Mouse (Mus musculus) testis, postnatal 10 days (tissue): ENCODE results near the gene Zfp871.

Experiments used
- DNase-seq: peaks from one replicate; pipeline ENCODE4 v3.0.0; 2021; ENCODE audit warnings: low spot score

The Zfp871 gene

DNA sequence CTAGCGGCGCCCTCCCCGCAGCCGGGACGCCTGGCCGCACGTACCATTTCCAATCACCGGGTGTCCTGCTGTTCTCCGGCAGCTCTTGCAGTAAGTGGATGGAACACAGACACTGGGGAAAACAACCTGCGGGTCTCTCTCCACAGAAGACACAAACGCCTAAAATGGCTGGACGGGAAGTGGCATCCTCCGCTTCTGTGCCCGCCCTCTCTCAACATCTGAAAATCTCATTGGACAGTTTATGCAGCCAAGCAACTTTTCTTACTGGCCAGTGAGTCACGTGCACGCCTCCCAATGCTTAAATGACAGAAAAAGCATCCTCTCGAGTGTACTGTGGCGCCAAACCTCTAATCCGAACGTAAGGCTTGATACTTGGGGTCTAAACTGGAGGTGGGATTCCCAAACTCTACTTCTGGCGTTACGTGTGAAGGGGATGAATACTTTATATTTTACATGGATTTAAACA, at the start of gene Zfp871:
Gene Zfp871, minus strand, starts transcription at position 194 of the 466 bp plus-strand sequence.
- peak; percentile 83 for DNase-seq

DNA sequence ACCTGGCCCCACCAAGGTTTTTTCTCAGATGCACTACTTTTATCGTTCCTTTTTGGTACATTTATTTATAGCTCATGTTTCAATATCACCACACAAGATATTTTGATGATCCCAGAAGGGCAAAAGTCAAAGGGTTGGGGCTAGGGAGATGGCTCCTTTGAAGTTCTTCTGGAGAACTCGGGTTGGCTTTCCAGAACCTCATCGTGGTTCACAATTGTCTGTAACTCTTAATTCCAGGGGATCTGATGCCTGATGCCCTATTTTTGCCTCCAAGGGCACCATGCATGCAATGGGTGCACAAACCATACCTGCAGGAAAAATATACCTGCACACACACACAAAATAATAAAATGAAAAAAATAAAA, 42.3 kb upstream of the Zfp871 start:
- DNase-seq, result no peak

DNA sequence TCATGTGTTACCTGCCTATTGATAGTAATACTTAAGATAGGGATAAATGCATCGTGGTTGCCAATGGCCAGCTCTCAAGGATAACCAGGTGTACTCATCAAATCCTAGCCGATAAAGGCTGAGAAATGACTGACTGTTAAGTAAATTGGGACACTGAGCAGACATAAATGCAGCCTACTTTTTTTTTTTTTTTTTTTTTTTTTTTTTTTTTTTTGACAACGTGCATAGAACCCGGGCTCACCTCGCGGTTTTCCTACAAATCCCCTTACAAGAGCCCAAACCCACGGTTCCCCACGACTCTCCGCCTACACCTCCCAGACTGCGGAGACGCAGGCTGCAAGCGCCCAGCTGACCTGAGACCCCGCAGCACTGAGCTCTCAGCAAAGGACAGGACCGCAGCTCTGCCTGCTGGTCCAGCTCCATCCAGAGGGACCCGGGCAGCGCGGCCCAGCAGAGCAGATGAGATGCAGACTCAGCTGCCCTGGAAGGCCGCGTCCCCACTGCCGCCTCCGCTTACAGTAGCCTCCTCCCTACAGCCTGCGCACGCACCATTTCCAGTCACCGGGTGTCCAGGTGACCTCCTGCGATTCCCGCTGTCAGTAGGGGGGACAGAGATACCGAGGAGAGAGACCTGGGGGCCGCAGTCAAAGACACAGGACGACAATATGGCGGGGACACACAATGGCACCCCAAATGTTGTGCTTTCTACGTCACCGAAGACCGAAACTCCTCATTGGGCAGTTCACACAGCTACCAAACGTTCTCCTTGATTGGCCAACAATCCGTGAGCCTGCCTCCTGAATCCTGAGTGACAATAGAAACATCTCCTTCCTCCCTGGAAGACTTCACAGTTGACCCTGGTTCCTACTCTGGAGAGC, 41.7 kb upstream of the Zfp871 start, which contains the start of gene Zfp799:
Gene Zfp799, minus strand, starts transcription at position 722 of the 878 bp plus-strand sequence.
- DNase-seq, result peak; percentile 70

DNA sequence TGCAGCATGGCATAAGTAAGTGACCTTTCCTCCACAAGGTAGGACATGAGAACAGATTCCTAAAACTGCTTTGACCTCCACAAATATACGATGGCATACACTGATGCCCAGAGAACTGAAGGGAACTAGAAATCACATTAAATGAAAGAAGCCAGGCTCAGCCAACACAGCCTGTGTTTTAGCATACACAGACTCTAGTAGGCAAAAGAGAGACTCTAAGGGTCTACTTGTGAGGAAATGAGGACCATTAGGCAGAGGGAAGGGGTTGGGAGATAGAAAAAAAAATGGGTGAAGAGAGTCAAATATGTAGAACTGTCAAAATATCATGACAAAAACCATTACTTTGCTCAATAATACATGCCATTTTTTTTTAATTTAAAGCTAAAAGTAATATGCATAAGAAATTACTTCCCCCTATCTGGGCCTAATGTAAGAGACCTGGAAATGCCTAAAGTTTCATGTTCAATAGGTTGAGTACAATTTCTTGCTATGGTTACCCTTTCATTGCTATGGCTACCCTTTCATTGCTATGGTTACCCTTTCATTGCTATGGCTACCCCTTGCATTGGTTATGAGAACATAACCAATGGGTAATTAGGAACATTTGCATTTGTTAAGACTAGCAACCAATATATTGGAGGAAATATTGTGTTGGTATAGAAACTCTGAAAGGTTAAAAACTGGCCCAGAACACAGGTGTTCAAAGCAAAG, 28.1 kb upstream of the Zfp871 start:
- no peak for DNase-seq

DNA sequence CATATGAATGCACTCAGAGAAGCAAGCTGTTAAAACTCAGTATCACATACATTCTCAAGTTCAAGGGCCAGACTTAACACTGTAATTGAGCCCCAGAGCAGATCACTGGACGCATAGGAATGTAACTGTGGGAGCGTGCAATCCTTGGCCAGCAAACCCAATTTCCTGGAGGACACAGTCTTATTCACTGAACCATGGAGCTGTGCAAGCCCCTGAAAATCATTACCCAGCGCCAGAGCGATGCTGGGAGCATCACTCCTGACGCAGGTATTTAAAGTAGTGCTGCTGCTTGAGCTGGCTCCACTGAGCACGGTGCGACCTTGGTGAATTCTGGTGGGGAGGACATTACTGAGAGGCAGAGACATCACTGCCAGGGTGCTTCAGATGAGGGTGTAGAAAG, 26.0 kb upstream of the Zfp871 start:
- DNase-seq, result no peak

DNA sequence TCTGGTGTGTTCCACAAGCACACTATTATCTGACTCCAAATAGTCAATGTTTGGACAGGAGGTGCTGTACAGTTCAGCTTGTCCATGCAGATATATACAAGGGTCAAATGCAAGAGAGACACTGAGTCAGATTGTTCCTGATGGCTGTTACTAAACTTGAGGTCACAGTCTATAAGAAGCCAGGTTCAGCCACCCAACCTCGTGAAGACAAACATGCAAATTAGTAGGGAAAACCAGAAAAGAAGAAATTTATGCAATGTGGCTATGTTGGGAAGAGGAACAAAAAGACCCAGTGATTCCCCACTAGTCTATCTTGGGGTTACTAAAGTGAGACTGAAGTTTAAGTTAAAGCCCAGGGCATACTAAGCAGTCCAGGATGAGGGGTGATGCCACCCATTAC, 22.6 kb upstream of the Zfp871 start:
- no peak for DNase-seq

DNA sequence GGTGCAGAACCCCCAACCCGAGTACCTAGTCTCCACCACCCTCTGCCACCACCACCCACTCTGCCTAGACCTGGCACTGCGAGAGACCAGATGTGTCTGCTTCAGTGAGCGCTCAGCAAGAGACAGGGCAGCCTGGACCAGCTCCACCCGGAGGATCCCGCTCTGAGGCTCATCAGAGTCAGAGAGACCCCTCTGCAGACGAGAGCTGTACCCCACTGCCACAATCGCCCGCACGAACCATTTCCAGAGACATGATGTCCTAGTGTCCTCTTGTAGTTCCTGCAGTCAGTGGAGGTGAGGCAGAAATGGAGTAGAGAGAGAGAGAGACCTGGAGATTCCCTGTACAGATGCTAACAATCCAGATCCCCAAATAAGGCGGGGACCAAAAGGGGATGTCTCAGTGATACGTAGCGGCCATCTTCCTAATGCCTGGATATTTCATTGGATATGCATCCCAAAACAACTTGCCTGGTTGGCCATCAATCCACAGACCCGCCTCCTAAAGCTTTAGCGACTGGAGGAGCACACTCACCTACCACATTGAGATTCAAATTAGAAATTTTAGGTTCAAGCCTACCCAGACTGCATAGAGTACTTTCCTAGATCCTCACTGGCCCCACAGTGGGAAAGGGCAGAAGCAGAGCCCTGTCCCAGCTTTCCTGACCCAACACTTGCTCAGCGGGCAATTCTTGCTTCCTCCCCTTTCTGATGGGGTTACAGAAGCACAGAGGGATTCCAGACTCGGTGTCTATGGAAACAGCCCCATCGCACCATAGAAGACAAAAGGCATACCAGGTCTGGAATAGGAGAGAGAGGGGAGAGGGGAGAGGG, 21.7 kb upstream of the Zfp871 start, which contains the start of gene Zfp811:
Gene Zfp811, minus strand, starts transcription at position 388 of the 831 bp plus-strand sequence.
- peak; percentile 46 for DNase-seq

DNA sequence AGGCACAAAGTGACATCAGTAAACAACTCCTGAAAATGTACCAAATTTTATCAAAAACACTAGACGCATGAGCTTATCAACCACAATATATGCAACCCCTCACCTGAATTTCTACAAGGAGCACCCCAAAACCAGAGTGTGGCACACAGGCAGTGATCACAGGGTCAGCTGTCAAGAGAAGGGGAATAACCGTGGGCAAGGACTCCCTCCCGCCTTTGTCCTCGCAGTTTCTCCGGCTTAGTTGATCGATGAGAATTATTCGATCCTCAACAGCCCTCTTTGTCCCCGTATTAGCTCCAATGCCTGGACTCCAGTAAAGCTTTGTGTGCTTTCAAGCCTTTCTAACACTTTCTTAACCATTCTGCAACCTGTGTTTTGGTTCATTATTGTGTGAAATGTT, 20.8 kb upstream of the Zfp871 start:
- DNase-seq, result no peak

DNA sequence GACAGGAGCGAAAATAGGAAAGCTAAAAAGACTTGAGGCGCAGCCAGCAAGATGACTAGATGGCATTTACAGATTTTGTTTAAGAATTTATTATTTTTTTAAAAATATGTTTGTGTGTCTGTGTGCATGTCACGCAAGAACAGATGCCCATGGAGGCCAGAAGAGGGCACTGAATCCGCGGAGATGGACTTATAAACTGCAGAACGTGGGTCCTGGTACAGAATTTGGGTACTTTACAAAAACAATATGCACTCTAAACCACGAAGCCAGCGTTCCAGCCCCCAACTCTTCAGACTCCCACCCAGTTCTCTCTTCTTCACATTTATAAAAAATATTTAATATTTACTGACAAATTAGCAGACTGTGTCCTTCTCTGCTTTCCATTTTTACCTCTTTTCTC, 1.2 kb upstream of the Zfp871 start:
- no peak for DNase-seq

DNA sequence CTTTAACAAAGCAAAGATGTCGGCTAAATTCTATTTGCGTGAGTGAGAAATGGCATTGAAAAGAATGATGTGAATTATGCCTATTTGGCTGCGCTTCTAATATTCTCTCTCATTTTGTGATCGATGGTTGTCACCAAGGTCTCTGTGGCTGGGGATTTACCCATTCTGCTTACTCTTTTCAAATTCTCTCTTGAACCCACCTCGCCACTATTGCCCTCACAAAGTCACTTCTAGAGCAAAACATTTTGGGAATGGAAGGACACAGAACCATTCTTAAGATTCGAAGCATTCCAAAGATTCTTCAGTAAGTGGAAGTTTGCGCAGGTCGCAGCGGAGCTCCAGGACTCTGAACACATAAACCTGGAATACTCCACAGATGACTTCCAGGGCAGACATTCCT, 489 bp upstream of the Zfp871 start:
- DNase-seq, result no peak

DNA sequence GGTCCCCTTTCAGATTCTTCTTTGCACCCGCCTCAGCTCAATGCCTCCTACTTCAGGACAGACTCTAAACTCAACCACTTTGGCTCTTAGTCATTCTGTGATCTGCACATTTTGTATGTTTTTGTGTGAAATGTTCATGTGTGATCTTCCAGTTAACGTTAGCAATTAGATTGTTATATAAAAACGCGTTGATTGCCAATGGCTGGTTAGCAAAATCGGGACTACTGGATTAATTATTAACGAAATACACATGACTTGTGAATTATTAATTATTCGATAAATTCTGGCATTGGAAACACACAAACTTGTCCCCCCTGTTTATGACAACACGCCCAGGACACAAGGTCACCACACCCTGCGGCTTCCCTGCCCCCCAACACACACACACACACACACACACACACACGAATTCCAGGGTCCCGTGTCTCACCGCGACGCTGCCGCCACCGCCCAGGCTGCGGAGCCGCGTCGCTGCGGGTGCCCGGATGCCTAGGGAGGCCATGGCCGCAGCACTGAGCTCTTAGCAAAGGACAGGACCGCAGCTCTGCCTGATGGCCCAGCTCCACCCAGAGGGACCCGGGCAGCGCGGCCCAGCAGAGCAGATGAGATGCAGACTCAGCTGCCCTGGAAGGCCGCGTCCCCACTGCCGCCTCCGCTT, 522 bp downstream of the Zfp871 start:
- DNase-seq, result no peak

DNA sequence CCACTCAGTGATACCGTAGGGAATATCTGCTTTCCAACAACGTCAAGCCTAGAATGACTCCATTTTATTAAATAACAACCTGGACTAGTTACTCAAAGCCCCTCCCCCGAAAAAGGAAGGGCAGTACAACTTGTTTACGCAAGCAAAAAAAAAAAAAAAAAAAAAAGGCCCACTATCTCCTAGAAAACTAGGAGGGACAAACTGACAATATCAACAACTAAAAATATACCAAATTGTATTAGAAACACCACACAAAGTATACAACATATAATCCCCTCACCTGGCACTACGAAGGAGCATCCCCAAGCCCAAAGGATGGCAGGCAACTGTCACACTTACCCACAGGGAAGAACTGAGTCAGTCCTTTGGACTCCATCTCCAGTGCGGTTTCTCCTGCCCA, 1.1 kb downstream of the Zfp871 start:
- no peak for DNase-seq

DNA sequence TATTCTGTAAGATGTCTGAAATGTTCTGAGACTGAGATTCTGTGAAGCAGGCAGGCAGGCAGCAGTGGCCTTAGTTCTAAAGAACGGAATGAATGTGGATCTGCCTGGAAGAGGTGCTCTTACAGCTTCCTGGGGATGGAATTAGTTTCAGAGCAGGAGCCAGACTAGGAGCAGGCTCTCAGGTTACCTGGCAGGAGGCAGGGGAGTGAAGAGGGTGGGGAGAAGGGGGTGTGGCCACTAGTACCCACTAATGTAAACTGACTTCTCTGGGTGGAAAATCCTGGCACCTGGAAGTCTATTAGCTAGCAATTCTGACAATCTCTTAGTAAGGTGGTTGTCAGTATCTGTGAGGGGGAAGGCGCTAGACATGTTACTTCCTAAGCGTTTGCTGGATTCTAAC, 2.4 kb downstream of the Zfp871 start:
- DNase-seq, result no peak

DNA sequence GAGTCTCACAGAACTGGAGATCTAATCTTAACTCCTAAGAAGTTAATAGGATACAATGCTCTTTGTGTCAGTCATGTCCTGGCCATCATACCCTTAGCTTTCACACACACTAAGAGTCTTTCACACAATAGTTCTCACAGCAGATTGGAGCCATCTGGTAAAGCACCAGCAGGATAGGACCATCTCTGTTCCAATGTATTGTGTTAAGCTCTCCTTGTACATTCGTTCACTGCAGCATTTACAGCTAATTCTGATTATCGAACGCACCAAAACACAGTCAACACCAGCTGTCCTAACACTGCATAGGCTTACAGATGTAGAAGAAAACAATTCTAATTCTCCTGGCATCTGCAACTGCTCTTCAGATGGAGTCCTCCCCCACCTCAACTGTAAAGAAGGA, 10.5 kb downstream of the Zfp871 start:
- DNase-seq, result no peak

DNA sequence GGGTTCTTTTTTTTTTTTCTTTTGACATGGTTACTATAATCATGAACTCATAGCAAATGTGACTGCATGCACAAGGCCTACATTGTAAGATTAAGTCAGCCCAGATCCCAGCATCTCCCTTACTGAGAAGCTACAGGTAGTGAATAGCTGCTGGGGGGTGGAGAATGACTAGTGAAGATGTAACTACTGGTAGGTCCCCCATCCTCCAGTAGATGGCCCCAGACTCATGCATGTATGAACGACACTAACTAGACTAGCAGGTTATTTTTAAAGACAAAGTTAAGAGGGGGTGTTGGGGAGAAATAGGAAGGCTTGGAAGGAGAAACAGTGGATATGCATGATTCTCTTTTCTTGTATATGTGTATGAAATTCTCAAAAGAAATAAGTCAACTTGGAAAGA, 16.9 kb downstream of the Zfp871 start:
- no peak for DNase-seq

DNA sequence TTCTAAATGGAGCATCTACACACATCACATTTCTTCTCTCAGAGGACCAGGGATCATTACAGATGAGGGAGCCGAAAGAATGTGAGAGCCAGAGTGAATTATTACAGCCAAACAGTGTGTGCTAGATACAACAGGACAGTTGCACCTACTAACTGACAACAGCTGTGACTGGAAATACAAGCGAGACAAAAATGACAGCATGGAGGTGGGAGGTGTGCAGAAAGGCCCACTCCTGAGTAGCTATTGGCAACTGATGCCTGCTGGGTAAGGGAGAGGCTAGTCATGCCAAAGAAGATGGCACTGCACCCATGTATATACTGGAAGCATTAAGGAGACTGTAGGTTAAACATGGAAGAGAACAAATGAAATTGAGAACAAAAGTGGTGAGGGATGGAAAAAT, 21.7 kb downstream of the Zfp871 start:
- DNase-seq, result no peak

DNA sequence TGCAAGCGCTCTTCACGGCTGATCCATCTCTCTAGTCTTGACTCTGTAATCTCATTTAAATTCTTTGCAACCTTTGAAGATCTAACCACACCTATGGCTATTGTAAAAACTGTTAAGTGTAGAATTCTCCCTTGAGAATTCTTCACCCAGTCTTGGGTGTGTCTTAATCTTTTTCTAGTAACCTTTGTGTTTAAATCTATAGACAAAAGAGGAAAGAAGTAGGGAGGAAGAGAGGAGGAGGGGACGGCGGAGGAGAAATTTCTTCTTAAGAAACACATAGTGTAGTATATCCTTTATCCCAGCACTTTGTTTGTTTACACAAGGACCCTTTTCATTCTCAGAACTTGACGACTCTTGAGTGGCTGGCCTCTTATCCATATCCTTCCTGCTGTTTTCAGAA, 30.8 kb downstream of the Zfp871 start:
- no peak for DNase-seq

DNA sequence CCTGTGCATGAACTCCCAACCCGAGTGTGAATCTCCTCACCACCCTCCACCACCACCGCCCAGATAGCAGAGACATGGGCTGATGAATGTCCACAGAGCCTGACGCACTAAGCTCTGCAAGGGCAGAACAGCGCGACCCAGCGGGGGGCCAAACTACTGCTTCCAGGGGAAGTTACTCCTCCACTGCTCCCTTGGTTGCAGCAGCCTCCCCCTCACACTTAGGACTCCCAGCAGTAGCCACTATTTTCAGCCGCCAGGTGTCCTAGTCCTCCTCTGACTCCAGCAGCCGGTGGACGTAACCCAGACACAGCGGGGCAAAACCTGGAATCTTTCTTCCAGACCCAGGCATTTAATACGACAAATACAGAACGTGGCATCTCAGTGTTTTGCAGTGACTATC, 34.5 kb downstream of the Zfp871 start:
- DNase-seq, result peak; percentile 64

DNA sequence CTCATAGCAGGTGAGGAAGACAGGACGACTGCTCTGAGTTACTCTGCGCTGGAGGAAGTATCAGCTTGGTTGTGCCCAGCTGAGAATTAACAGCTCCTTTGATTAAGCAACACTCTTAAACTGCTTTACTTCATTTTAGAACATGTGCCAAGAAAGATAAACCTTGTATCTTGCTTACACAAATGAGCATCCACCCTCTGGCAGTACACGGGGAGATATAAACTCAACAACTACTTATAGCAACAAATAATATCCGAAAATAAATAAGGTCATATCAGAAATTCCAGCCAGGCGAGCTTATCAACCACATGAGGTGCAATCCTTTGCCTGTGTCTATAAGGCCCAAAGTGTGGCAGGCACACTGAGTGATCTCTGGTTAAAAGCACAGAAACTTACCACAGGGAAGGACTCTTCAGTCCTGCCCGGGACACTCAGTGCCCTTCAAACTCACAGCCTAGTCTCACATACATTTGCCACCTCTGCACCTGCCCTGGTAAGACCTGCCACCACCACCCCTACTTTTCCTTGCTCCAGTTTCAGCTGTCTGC, 35.2 kb downstream of the Zfp871 start:
- DNase-seq, result no peak

DNA sequence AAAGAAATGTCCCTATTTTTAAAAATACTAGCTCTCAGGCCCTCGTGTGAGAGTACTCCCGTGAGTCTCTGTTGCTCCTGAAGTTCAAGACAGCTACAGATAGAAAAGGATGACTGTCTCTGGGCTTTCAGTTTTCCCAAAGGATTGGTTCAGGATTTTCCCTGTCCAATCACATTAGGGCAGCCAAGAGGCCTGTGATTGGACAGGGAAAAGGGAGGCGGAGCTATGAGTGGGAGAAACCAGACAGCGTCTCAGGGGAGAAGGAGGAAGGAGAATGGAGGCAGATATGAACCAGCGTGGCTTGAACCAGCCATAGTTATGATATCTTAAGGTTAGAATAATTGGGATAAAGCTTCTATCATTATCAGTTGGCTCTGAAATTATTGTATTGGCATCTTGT, 37.5 kb downstream of the Zfp871 start:
- no peak for DNase-seq

DNA sequence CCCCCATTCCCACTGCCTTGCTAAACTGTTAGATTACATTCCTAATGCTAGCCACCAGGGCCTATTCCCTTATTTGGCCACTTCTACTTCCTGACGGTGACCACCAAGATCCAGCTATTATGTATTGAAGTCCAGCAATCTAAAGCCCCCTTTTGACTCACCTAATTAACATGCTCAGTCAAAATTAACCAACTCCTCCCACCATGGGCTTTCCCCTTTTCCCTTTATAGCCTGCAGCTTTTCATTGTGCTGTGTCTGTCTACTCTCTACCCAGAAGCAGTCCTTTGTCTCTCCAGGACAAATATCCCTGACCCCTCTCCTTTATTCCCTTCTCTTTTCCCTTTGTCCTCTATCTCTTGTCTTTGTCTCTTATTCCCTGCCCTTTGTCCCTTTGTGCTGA, 47.0 kb downstream of the Zfp871 start:
- no peak for DNase-seq

DNA sequence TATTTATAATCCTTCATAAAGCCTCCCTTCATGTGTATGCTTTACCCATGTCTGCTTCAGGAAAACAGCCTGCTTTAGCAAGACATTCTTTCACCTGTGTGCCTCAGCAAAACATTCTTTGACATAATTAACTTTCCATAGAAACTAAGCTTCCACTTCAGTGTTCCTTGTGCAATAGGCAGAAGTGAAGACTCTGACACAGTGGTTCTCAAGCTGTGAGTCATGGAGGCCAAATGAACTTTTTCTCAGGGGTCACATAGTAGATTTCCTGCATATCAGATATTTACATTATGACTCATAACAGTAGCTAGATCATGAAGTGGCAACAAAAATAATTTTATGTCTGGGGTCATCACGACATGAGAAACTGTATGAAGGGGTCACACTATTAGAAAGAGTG, 49.7 kb downstream of the Zfp871 start:
- no peak for DNase-seq
